Mouse (Mus musculus) limb, embryonic 11.5 days (tissue): ENCODE results near the gene Hist1h2bg. TPM values are rescaled to one million over a fixed set of nuclear protein-coding genes. Genes with fewer than 3 reads are reported as not detected.
"Not testable (repeated sequence)": the region's sequence is repeated elsewhere in the genome, so short reads cannot be mapped to it uniquely, and the experiment has no call there.

Experiments
- ATAC-seq: fragments of 200-750 bp; cut with Nextera tagmentation; 2 replicates; pipeline ENCODE4 v1.8.0; 2017; ENCODE audit warnings: low read depth; ENCODE audit not compliant: insufficient number of reproducible peaks, low FRiP score, low TSS enrichment
- DNase-seq: peaks from one replicate; pipeline ENCODE4 v3.0.0-alpha.2; 2015; ENCODE audit warnings: low spot score
- H3K27ac ChIP-seq: fragments of 300-500 bp; sonication (generic); replicated peaks from 2 replicates; pipeline ENCODE4 v1.5.1; 2014; ENCODE audit warnings: low read depth, mild to moderate bottlenecking, low read length
- H3K27me3 ChIP-seq: fragments of 300-500 bp; sonication (generic); 2 replicates; pipeline ENCODE4 v1.6.1; 2014; ENCODE audit warnings: mild to moderate bottlenecking, low read length, mixed read lengths; ENCODE audit not compliant: control insufficient read depth, insufficient read depth
- H3K36me3 ChIP-seq: fragments of 300-500 bp; sonication (generic); 2 replicates; pipeline ENCODE4 v1.6.1; 2014; ENCODE audit warnings: mild to moderate bottlenecking, low read length, moderate library complexity, mixed read lengths; ENCODE audit not compliant: control insufficient read depth, insufficient read depth
- H3K4me1 ChIP-seq: fragments of 300-500 bp; sonication (generic); 2 replicates; pipeline ENCODE4 v1.6.1; 2014; ENCODE audit warnings: low read length, mixed read lengths; ENCODE audit not compliant: control insufficient read depth, insufficient read depth
- H3K4me2 ChIP-seq: fragments of 300-500 bp; sonication (generic); 2 replicates; pipeline ENCODE4 v1.6.1; 2014; ENCODE audit warnings: low read depth, mild to moderate bottlenecking, moderate library complexity; ENCODE audit not compliant: severe bottlenecking
- H3K4me3 ChIP-seq: fragments of 300-500 bp; sonication (generic); 2 replicates; pipeline ENCODE4 v1.5.1; 2014; ENCODE audit warnings: low read depth, low read length
- H3K9ac ChIP-seq: fragments of 300-500 bp; sonication (generic); 2 replicates; pipeline ENCODE4 v1.6.1; 2014; ENCODE audit warnings: mild to moderate bottlenecking, low read length
- H3K9me3 ChIP-seq: fragments of 300-500 bp; sonication (generic); 2 replicates; pipeline ENCODE4 v1.6.1; 2016; ENCODE audit warnings: low read length; ENCODE audit not compliant: control insufficient read depth
- WGBS: fragments of 180-500 bp; shearing (Covaris S2); extraction: QIAGEN DNeasy Blood & Tissue Kit; methylation state at CpG from one replicate; pipeline ENCODE4 v1.1.7; 2014; 5-methylcytosine and 5-hydroxymethylcytosine counted together
- polyA plus RNA-seq: library from polyadenylated mRNA; unstranded; fragments of >200 nt; fragmentation: Nextera tagmentation; extraction: Ambion mirVana; gene quantifications from 2 replicates; pipeline ENCODE4 v1.2.1, GENCODE M21; 2014

The Hist1h2bg gene
- polyA plus RNA-seq, 1 experiment from 2014 or later = 8.2 TPM

GRCm38 (mm10) chr13:23530181-23530900 is 40.9 kb upstream of the Hist1h2bg start:
- Histone ChIP-seq H3K27me3 (no peaks in the 10 kb centered on the region), H3K4me3 (peak overlapping the region; percentile 53), H3K4me1 (peaks cover 7% of the 10 kb centered on the region), H3K9me3 (no peaks in the 10 kb centered on the region), H3K27ac (peak overlapping the region; percentile 94), H3K36me3 (no peaks in the 10 kb centered on the region), H3K4me2 (peak overlapping the region; percentile 75), H3K9ac (peak overlapping the region; percentile 88)
- ATAC-seq = no peak
- WGBS = under 1% methylated on average over 20 of the region's 20 CpGs
- peak; percentile 77 for DNase-seq

- H3K9ac ChIP-seq = peak within 1 kb of the TSS; percentile 88
- DNase-seq (peak; percentile 99), ATAC-seq (peak; percentile 75)
- under 1% methylated on average over 54 of the region's 70 CpGs for WGBS
- H3K27me3 ChIP-seq = no peaks in the 10 kb centered on the region
- H3K4me2 ChIP-seq = peak within 1 kb of the TSS; percentile 75
- H3K27ac ChIP-seq = peak within 1 kb of the TSS; percentile 94
- no peaks in the 10 kb centered on the region for H3K9me3 ChIP-seq
- H3K36me3 ChIP-seq = no peaks in the 10 kb centered on the region
- peak within 1 kb of the TSS; percentile 53 for H3K4me3 ChIP-seq
- H3K4me1 ChIP-seq = peaks cover 7% of the 10 kb centered on the region
These were observed 40.0 kb upstream of the Hist1h2bg start, which contains the start of gene Hist1h4h for GRCm38 (mm10) chr13:23530901-23531875. Hist1h4h (plus strand) TSS chr13:23531050.

GRCm38 (mm10) chr13:23532262-23533075 is 38.7 kb upstream of the Hist1h2bg start:
- no peak for ATAC-seq
- no peaks in the 10 kb centered on the region for H3K9me3 ChIP-seq

GRCm38 (mm10) chr13:23533560-23534367 is 37.4 kb upstream of the Hist1h2bg start, which contains the start of gene Hist1h2af:
Hist1h2af (plus strand) TSS chr13:23533906.
- H3K9me3 ChIP-seq, H3K27me3 ChIP-seq, H3K36me3 ChIP-seq: not testable (repeated sequence)
- Histone ChIP-seq H3K9ac (peak within 1 kb of the TSS; percentile 84), H3K27ac (peak within 1 kb of the TSS; percentile 94), H3K4me3 (peak within 1 kb of the TSS; percentile 47), H3K4me2 (peak within 1 kb of the TSS; percentile 75), H3K4me1 (peaks cover 15% of the 10 kb centered on the region)
- DNase-seq (peak; percentile 87), ATAC-seq (peak; percentile 53; the same call in 1 of the 2 replicates)
- under 1% methylated on average over 23 of the region's 53 CpGs for WGBS

More at GRCm38 (mm10) chr13:23532262-23533075, 38.7 kb upstream of the Hist1h2bg start:
- WGBS = 27% methylated on average over 9 of the region's 9 CpGs
- H3K27ac ChIP-seq = peak overlapping the region; percentile 94
- peak overlapping the region; percentile 75 for H3K4me2 ChIP-seq
- DNase-seq = peak; percentile 68
- H3K27me3 ChIP-seq = no peaks in the 10 kb centered on the region
- peak overlapping the region; percentile 53 for H3K4me3 ChIP-seq
- no peaks in the 10 kb centered on the region for H3K36me3 ChIP-seq
- H3K4me1 ChIP-seq = peaks cover 15% of the 10 kb centered on the region
- peak overlapping the region; percentile 88 for H3K9ac ChIP-seq

- H3K9ac ChIP-seq = peak overlapping the region; percentile 84
These were observed 36.6 kb upstream of the Hist1h2bg start for GRCm38 (mm10) chr13:23534368-23535131.

GRCm38 (mm10) chr13:23535137-23536075 is 35.8 kb upstream of the Hist1h2bg start, which contains the start of gene Hist1h3g:
Hist1h3g (plus strand) TSS chr13:23535422.
- ATAC-seq (peak; percentile 92), DNase-seq (peak; percentile 90)
- peaks cover 11% of the 10 kb centered on the region for H3K4me1 ChIP-seq
- peak within 1 kb of the TSS; percentile 75 for H3K4me2 ChIP-seq
- H3K4me3 ChIP-seq = peak within 1 kb of the TSS; percentile 47
- H3K9ac ChIP-seq = peak within 1 kb of the TSS; percentile 84
- H3K9me3 ChIP-seq, H3K27me3 ChIP-seq, H3K36me3 ChIP-seq: not testable (repeated sequence)
- H3K27ac ChIP-seq = peak within 1 kb of the TSS; percentile 94
- WGBS = under 1% methylated on average over 43 of the region's 62 CpGs

More at GRCm38 (mm10) chr13:23534368-23535131, 36.6 kb upstream of the Hist1h2bg start:
- H3K27me3 ChIP-seq = no peaks in the 10 kb centered on the region
- H3K4me3 ChIP-seq = peak overlapping the region; percentile 47
- ATAC-seq = peak; percentile 8
- H3K9me3 ChIP-seq = no peaks in the 10 kb centered on the region
- no peaks in the 10 kb centered on the region for H3K36me3 ChIP-seq
- H3K4me2 ChIP-seq = peak overlapping the region; percentile 75
- WGBS = 1% methylated on average over 15 of the region's 15 CpGs
- H3K27ac ChIP-seq = peak overlapping the region; percentile 94
- H3K4me1 ChIP-seq = peaks cover 11% of the 10 kb centered on the region
- DNase-seq = peak; percentile 70
